Mouse (Mus musculus) T-helper 1 cell (primary cell): ENCODE measurements around the gene Zranb1.

ENCODE experiments used
- in situ Hi-C: fragments of 300-600 bp; cut with MboI, MseI; formaldehyde crosslinking; loops from one replicate; pipeline ENCODE4 v1.15.1; 2025; ENCODE audit warnings: high pct_unique_total_duplicates

Zranb1 gene

GRCm38 (mm10) chr7:132930850-132931559 is at the start of gene Zranb1:
Gene Zranb1, plus strand, starts transcription at chr7:132931142.
- in situ Hi-C loops: loop anchor here (25.0 kb wide), 1 partner anchor 1369 kb away; the partner anchor contains the start of gene Bub3

- in situ Hi-C loops: no loop called here
Observed at GRCm38 (mm10) chr7:132882343-132882742, 48.6 kb upstream of the Zranb1 start.

GRCm38 (mm10) chr7:132884031-132884430 is 46.9 kb upstream of the Zranb1 start:
- in situ Hi-C loops: no loop called here

GRCm38 (mm10) chr7:132887019-132887804 is 43.7 kb upstream of the Zranb1 start:
- in situ Hi-C loops: no loop called here

- in situ Hi-C loops: no loop called here
Observed at GRCm38 (mm10) chr7:132888052-132888451, 42.9 kb upstream of the Zranb1 start.

GRCm38 (mm10) chr7:132888518-132889249 is 42.3 kb upstream of the Zranb1 start:
- in situ Hi-C loops: no loop called here

GRCm38 (mm10) chr7:132889691-132890090 is 41.3 kb upstream of the Zranb1 start:
- in situ Hi-C loops: no loop called here

- in situ Hi-C loops: no loop called here
Observed at GRCm38 (mm10) chr7:132890201-132890600, 40.7 kb upstream of the Zranb1 start.

GRCm38 (mm10) chr7:132891561-132892310 is 39.2 kb upstream of the Zranb1 start:
- in situ Hi-C loops: no loop called here

- in situ Hi-C loops: no loop called here
Observed at GRCm38 (mm10) chr7:132892311-132892661, 38.7 kb upstream of the Zranb1 start.

- in situ Hi-C loops: no loop called here
Observed at GRCm38 (mm10) chr7:132892806-132893205, 38.1 kb upstream of the Zranb1 start.

GRCm38 (mm10) chr7:132893336-132893735 is 37.6 kb upstream of the Zranb1 start:
- in situ Hi-C loops: no loop called here

- in situ Hi-C loops: loop anchor here (5.0 kb wide), 1 partner anchor 243 kb away; no protein-coding TSS in a partner anchor
Observed at GRCm38 (mm10) chr7:132894841-132895555, 35.9 kb upstream of the Zranb1 start.

GRCm38 (mm10) chr7:132896206-132896815 is 34.6 kb upstream of the Zranb1 start:
- in situ Hi-C loops: loop anchor here (5.0 kb wide), 1 partner anchor 244 kb away; no protein-coding TSS in a partner anchor

- in situ Hi-C loops: loop anchor here (5.0 kb wide), 1 partner anchor 245 kb away; no protein-coding TSS in a partner anchor
Observed at GRCm38 (mm10) chr7:132897258-132897657, 33.7 kb upstream of the Zranb1 start.

GRCm38 (mm10) chr7:132898234-132898633 is 32.7 kb upstream of the Zranb1 start:
- in situ Hi-C loops: loop anchor here (5.0 kb wide), 1 partner anchor 246 kb away; no protein-coding TSS in a partner anchor

- in situ Hi-C loops: loop anchor here (10.0 kb wide), 2 partner anchors 496 to 1906 kb away; no protein-coding TSS in a partner anchor
Observed at GRCm38 (mm10) chr7:132900826-132901531, 30.0 kb upstream of the Zranb1 start.

GRCm38 (mm10) chr7:132903796-132904195 is 27.1 kb upstream of the Zranb1 start:
- in situ Hi-C loops: loop anchor here (10.0 kb wide), 2 partner anchors 499 to 1909 kb away; no protein-coding TSS in a partner anchor

- in situ Hi-C loops: no loop called here
Observed at GRCm38 (mm10) chr7:132921971-132922370, 9.0 kb upstream of the Zranb1 start.
